Mouse (Mus musculus): ENCODE results near the gene Adat3. TPM values are rescaled to one million over a fixed set of nuclear protein-coding genes. Genes with fewer than 3 reads are reported as not detected.
"Not testable (repeated sequence)": the region's sequence is repeated elsewhere in the genome, so short reads cannot be mapped to it uniquely, and the experiment has no call there.

Adat3 gene
- total and polyA plus RNA-seq, 2 experiments, result 0.28 to 5.5 TPM

DNA sequence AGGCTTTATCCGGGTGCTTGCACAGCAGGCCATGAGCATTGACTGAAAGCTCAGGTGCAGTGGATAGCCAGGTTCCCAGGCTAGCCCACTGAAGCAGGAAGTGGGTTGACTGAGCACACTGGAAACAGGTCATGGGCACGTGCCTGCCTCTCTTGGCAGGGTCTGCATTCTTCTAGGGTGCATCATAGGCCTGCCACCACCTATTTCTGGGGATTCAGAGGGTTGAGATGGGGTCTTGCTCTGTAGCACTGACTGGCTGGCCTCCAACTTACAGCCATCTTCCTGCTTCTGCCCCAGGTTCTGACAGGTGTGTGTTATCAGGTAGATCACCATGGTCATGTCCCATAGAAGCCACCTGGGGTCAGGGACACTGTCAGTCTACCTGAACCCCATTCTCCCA is 2.3 kb downstream of the Adat3 start:
- no peak overlapping the region for H3K9ac ChIP-seq (ENCODE audit: low read depth, low read length)
- peaks cover 33% of the 10 kb centered on the region for H3K79me2 ChIP-seq (ENCODE audit: control insufficient read depth, insufficient read depth, low read length)
- no peak overlapping the region for H3K27ac ChIP-seq (replicated peaks; ENCODE audit: insufficient read depth, low read depth, low read length)
- H3K27me3 ChIP-seq (ENCODE audit: control insufficient read depth, insufficient read depth, low read length), result no peaks in the 10 kb centered on the region
- DNase-seq (ENCODE audit: extremely low read depth, low read depth, low spot score), result no peak
- no peak overlapping the region for H3K4me3 ChIP-seq (ENCODE audit: insufficient read depth, low read depth, low read length)
- TF ChIP-seq CTCF (IDR thresholded peaks at IDR 0.05; ENCODE audit: low read depth, low read length) (no peak), POLR2A (IDR thresholded peaks at IDR 0.05; ENCODE audit: extremely low read depth, insufficient read depth, low read length) (no peak)
- 88% methylated on average over 2 of the region's 2 CpGs for WGBS
- H3K36me3 ChIP-seq (ENCODE audit: control insufficient read depth, insufficient read depth, low read length), result no peaks in the 10 kb centered on the region
- peaks cover 11% of the 10 kb centered on the region for H3K4me1 ChIP-seq (ENCODE audit: control insufficient read depth, insufficient read depth, low read length)

DNA sequence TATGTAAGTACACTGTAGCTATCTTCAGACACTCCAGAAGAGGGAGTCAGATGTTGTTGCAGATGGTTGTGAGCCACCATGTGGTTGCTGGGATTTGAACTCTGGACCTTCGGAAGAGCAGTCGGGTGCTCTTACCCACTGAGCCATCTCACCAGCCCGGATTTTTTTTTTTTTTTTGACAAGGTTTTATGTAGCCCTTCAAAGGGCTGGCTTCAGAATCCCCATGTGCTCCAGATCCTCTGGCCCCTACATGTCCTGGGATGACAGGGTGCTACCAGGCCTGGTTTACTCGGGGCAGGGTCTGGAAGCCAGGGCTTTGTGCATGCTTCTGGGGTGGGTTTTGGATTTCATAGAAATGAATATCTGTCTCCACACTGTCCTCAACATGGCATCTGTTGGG is 3.0 kb downstream of the Adat3 start, which contains the start of gene Gm49322:
Gm49322 (plus strand) TSS at position 301 of the 400 bp plus-strand sequence.
- H3K4me1 ChIP-seq (ENCODE audit: control insufficient read depth, insufficient read depth, low read length), result peaks cover 11% of the 10 kb centered on the region
- H3K9ac ChIP-seq (ENCODE audit: low read depth, low read length); H3K27ac ChIP-seq (replicated peaks; ENCODE audit: insufficient read depth, low read depth, low read length); DNase-seq (ENCODE audit: extremely low read depth, low read depth, low spot score); H3K27me3 ChIP-seq (ENCODE audit: control insufficient read depth, insufficient read depth, low read length); H3K36me3 ChIP-seq (ENCODE audit: control insufficient read depth, insufficient read depth, low read length); H3K4me3 ChIP-seq (ENCODE audit: insufficient read depth, low read depth, low read length): not testable (repeated sequence)
- 87% methylated on average over 4 of the region's 4 CpGs for WGBS
- H3K79me2 ChIP-seq (ENCODE audit: control insufficient read depth, insufficient read depth, low read length), result peaks cover 33% of the 10 kb centered on the region

DNA sequence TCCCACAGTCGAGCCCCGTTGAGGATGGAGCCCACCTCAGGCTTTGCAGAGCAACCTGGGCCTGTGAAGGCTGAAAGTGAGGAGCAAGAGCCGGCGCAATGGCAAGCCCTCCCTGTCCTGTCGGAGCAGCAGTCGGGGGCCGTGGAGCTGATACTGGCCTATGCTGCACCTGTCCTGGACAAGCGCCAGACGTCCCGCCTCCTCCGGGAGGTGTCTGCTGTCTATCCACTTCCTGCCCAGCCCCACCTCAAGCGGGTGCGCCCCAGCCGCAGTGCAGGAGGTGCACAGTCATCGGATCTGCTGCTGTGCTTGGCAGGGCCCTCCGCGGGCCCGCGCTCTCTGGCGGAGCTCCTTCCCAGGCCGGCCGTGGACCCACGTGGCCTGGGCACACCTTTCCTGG is 3.6 kb downstream of the Adat3 start:
- no peak for DNase-seq (ENCODE audit: extremely low read depth, low read depth, low spot score)
- Histone ChIP-seq H3K27me3 (ENCODE audit: control insufficient read depth, insufficient read depth, low read length) (no peaks in the 10 kb centered on the region), H3K27ac (replicated peaks; ENCODE audit: insufficient read depth, low read depth, low read length) (no peak overlapping the region), H3K4me1 (ENCODE audit: control insufficient read depth, insufficient read depth, low read length) (peaks cover 11% of the 10 kb centered on the region), H3K36me3 (ENCODE audit: control insufficient read depth, insufficient read depth, low read length) (no peaks in the 10 kb centered on the region), H3K4me3 (ENCODE audit: insufficient read depth, low read depth, low read length) (no peak overlapping the region), H3K79me2 (ENCODE audit: control insufficient read depth, insufficient read depth, low read length) (peaks cover 33% of the 10 kb centered on the region), H3K9ac (ENCODE audit: low read depth, low read length) (no peak overlapping the region)
- no peak for TF ChIP-seq POLR2A (IDR thresholded peaks at IDR 0.05; ENCODE audit: extremely low read depth, insufficient read depth, low read length)
- TF ChIP-seq CTCF (IDR thresholded peaks at IDR 0.05; ENCODE audit: low read depth, low read length), result no peak
- WGBS, result 87% methylated on average over 23 of the region's 23 CpGs

DNA sequence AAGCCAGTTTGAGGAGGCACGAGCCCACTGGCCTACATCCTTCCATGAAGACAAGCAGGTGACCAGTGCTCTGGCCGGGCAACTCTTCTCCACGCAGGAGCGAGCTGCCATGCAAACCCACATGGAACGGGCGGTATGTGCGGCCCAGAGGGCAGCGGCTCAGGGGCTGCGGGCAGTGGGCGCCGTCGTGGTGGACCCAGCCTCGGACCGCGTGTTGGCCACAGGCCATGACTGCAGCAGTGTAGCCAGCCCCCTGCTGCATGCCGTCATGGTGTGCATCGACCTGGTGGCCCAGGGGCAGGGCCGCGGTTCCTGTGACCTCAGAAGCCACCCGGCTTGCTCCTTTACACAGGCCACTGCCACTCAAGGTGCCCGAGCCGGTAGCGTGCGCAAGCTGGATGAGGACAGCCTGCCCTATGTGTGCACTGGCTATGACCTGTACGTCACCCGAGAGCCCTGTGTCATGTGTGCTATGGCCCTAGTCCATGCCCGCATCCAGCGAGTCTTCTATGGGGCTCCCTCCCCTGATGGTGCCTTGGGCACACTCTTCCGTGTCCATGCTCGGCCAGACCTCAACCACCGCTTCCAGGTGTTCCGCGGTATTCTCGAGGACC is 4.2 kb downstream of the Adat3 start:
- Histone ChIP-seq H3K36me3 (ENCODE audit: control insufficient read depth, insufficient read depth, low read length) (no peaks in the 10 kb centered on the region), H3K27ac (replicated peaks; ENCODE audit: insufficient read depth, low read depth, low read length) (no peak overlapping the region), H3K27me3 (ENCODE audit: control insufficient read depth, insufficient read depth, low read length) (no peaks in the 10 kb centered on the region), H3K4me3 (ENCODE audit: insufficient read depth, low read depth, low read length) (no peak overlapping the region), H3K9ac (ENCODE audit: low read depth, low read length) (no peak overlapping the region), H3K4me1 (ENCODE audit: control insufficient read depth, insufficient read depth, low read length) (peaks cover 11% of the 10 kb centered on the region), H3K79me2 (ENCODE audit: control insufficient read depth, insufficient read depth, low read length) (peaks cover 33% of the 10 kb centered on the region)
- no peak for DNase-seq (ENCODE audit: extremely low read depth, low read depth, low spot score)
- WGBS, result 96% methylated on average over 34 of the region's 34 CpGs
- TF ChIP-seq CTCF (IDR thresholded peaks at IDR 0.05; ENCODE audit: low read depth, low read length) (no peak), POLR2A (IDR thresholded peaks at IDR 0.05; ENCODE audit: extremely low read depth, insufficient read depth, low read length) (no peak)

DNA sequence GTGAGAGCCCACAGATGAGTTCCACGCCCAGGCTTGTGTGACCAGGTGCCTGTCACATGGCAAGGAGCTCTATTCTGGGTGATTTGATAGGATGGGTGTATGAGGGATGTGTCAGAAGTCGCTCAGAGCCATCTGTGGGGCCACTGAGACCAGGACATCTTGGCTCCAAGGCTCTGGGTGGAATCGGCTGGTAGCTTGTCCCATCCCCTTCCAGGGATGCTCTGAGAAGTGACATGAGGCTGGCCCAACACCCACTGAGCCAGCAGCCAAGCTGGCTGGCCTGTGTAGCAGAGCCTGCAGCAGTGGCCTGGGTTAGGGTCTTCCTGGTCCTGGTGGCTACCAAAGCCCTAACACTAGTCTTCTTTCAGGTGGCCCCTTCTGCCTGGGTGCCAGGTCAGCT is 5.8 kb downstream of the Adat3 start:
- TF ChIP-seq POLR2A (IDR thresholded peaks at IDR 0.05; ENCODE audit: extremely low read depth, insufficient read depth, low read length), result no peak
- no peak for TF ChIP-seq CTCF (IDR thresholded peaks at IDR 0.05; ENCODE audit: low read depth, low read length)
- 95% methylated on average over 3 of the region's 3 CpGs for WGBS
- no peak for DNase-seq (ENCODE audit: extremely low read depth, low read depth, low spot score)
- Histone ChIP-seq H3K27ac (replicated peaks; ENCODE audit: insufficient read depth, low read depth, low read length) (no peak overlapping the region), H3K36me3 (ENCODE audit: control insufficient read depth, insufficient read depth, low read length) (no peaks in the 10 kb centered on the region), H3K9ac (ENCODE audit: low read depth, low read length) (no peak overlapping the region), H3K4me3 (ENCODE audit: insufficient read depth, low read depth, low read length) (no peak overlapping the region), H3K79me2 (ENCODE audit: control insufficient read depth, insufficient read depth, low read length) (peaks cover 32% of the 10 kb centered on the region), H3K4me1 (ENCODE audit: control insufficient read depth, insufficient read depth, low read length) (peaks cover 5% of the 10 kb centered on the region), H3K27me3 (ENCODE audit: control insufficient read depth, insufficient read depth, low read length) (no peaks in the 10 kb centered on the region)

DNA sequence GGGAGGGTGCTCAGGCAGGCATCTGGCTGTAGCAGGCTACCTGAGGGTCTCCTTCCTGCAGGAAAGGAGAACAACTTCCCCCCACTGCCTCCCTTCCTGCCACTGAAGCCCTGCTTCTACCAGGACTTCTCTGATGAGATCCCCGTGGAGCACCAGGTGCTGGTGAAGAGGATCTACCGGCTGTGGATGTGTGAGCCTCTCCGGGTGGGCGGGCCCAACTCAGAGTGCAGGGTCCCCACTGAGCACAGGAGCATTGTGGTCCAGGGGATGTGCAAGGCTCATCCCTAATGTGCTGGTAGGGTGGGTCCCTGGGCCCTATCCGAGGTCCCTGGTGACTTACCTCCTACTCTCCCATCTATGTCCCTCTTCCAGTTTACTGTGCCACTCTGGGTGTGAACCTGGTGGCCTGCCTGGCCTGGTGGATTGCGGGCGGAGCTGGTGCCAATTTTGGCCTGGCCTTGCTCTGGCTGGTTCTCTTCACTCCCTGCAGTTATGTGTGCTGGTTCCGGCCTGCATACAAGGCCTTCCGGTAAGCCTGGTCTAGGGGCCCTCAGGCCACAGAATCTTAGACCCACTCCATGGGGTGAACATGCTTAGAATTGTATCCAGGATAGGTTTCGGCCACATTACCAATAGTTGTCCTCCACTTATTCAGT is 6.7 kb downstream of the Adat3 start:
- Histone ChIP-seq H3K79me2 (ENCODE audit: control insufficient read depth, insufficient read depth, low read length) (peaks cover 23% of the 10 kb centered on the region), H3K36me3 (ENCODE audit: control insufficient read depth, insufficient read depth, low read length) (no peaks in the 10 kb centered on the region), H3K4me1 (ENCODE audit: control insufficient read depth, insufficient read depth, low read length) (no peaks in the 10 kb centered on the region), H3K4me3 (ENCODE audit: insufficient read depth, low read depth, low read length) (no peak overlapping the region), H3K9ac (ENCODE audit: low read depth, low read length) (no peak overlapping the region), H3K27ac (replicated peaks; ENCODE audit: insufficient read depth, low read depth, low read length) (no peak overlapping the region), H3K27me3 (ENCODE audit: control insufficient read depth, insufficient read depth, low read length) (no peaks in the 10 kb centered on the region)
- no peak for DNase-seq (ENCODE audit: extremely low read depth, low read depth, low spot score)
- TF ChIP-seq CTCF (IDR thresholded peaks at IDR 0.05; ENCODE audit: low read depth, low read length) (no peak), POLR2A (IDR thresholded peaks at IDR 0.05; ENCODE audit: extremely low read depth, insufficient read depth, low read length) (no peak)
- WGBS, result 92% methylated on average over 10 of the region's 10 CpGs
